Mouse (Mus musculus) G1E (cell line): ENCODE results near the gene Slc15a1. TPM values are rescaled to one million over a fixed set of nuclear protein-coding genes. Genes with fewer than 3 reads are reported as not detected.
"Not testable (repeated sequence)": the region's sequence is repeated elsewhere in the genome, so short reads cannot be mapped to it uniquely, and the experiment has no call there.

Experiments used
- ATAC-seq: 2 replicates; pipeline ENCODE4 v1.8.0; 2016; ENCODE audit warnings: mild to moderate bottlenecking; ENCODE audit not compliant: insufficient number of reproducible peaks, poor library complexity, low FRiP score, severe bottlenecking; ENCODE audit errors: extremely low read depth
- DNase-seq: peaks from one replicate; pipeline ENCODE4 v3.0.0; 2012; ENCODE audit warnings: low spot score
- H3K27me3 ChIP-seq: 2 replicates; pipeline ENCODE4 v1.6.1; 2012; ENCODE audit warnings: mild to moderate bottlenecking, low read length, inconsistent platforms; ENCODE audit not compliant: insufficient read depth
- H3K36me3 ChIP-seq: replicated peaks from 2 replicates; pipeline ENCODE3; 2012; ENCODE audit warnings: mild to moderate bottlenecking, inconsistent platforms
- H3K4me1 ChIP-seq: 2 replicates; pipeline ENCODE4 v1.6.1; 2012; ENCODE audit warnings: low read depth, low read length, inconsistent platforms, mixed read lengths; ENCODE audit not compliant: insufficient read depth
- H3K4me3 ChIP-seq: 2 replicates; pipeline ENCODE4 v1.5.1; 2012; ENCODE audit warnings: low read depth, mild to moderate bottlenecking, inconsistent platforms, low read length, moderate library complexity, mixed read lengths
- H3K9me3 ChIP-seq: replicated peaks from 2 replicates; pipeline ENCODE4 v1.6.1; 2012; ENCODE audit warnings: inconsistent platforms
- CTCF ChIP-seq: IDR thresholded peaks from 2 replicates; pipeline ENCODE4 v1.5.1; 2012; ENCODE audit warnings: low read depth, low read length, inconsistent platforms, mixed read lengths
- GATA1 ChIP-seq: IDR thresholded peaks from 2 replicates; pipeline ENCODE4 v1.6.1; 2012; ENCODE audit warnings: borderline replicate concordance, low read length, inconsistent platforms, mixed read lengths
- GATA2 ChIP-seq: IDR thresholded peaks from 2 replicates; pipeline ENCODE4 v1.6.1; 2012; ENCODE audit warnings: low read depth, low read length, inconsistent platforms, borderline replicate concordance
- POLR2AphosphoS5 ChIP-seq: IDR thresholded peaks from 2 replicates; pipeline ENCODE4 v1.6.1; 2012; ENCODE audit warnings: low read depth, low read length, inconsistent platforms; ENCODE audit not compliant: insufficient replicate concordance
- TAL1 ChIP-seq: conservative IDR thresholded peaks from 2 replicates; pipeline ENCODE4 v1.6.1; 2012; ENCODE audit warnings: low read depth, low read length, inconsistent platforms, mixed read lengths
- polyA plus RNA-seq: library from polyadenylated mRNA; stranded (reverse); fragments of >175 nt; gene quantifications from 2 replicates; pipeline ENCODE4 v1.2.3, GENCODE M21; 2012
- total RNA-seq, 2 experiments: library from RNA; stranded (forward) in 1 of 2; stranded (reverse) in 1 of 2; fragments of 200-1000 nt in 1 of 2; fragments of >200 nt in 1 of 2; fragmentation: Nextera tagmentation in 1 of 2; gene quantifications; 2 replicates each; pipeline ENCODE4 v1.2.3; 2014 to 2017

Slc15a1 gene
- total and polyA plus RNA-seq, 3 experiments: 0.05 TPM; not detected in 2

GRCm38 (mm10) chr14:121414635-121415241 lies 90.3 kb downstream of the Slc15a1 start:
- DNase-seq: no peak
- Histone ChIP-seq H3K4me1 (no peaks in the 10 kb centered on the region; the same call in 1 of the 2 replicates), H3K36me3 (no peaks in the 10 kb centered on the region), H3K27me3 (peaks cover 13% of the 10 kb centered on the region), H3K9me3 (no peaks in the 10 kb centered on the region), H3K4me3 (no peak overlapping the region)
- no peak for ATAC-seq
- TF ChIP-seq POLR2AphosphoS5 (no peak), TAL1 (no peak), GATA1 (no peak), GATA2 (no peak), CTCF (no peak)

- H3K4me1 ChIP-seq, H3K4me3 ChIP-seq, H3K9me3 ChIP-seq, H3K36me3 ChIP-seq, ATAC-seq, DNase-seq: not testable (repeated sequence)
- H3K27me3 ChIP-seq: peaks cover 13% of the 10 kb centered on the region
Measured at GRCm38 (mm10) chr14:121413726-121414125, 91.3 kb downstream of the Slc15a1 start.

Other genes with a start within 250 kb of the Slc15a1 start
- 156 and 158 TPM in 2 replicates for gene Stk24, start 125.2 kb downstream of the Slc15a1 start, total RNA-seq (2014; fragmentation: Nextera tagmentation)
- 83.2 and 92.9 TPM in 2 replicates for gene Stk24, start 125.2 kb downstream of the Slc15a1 start, total RNA-seq (2017)
- 90.5 and 96.2 TPM in 2 replicates for gene Stk24, start 125.2 kb downstream of the Slc15a1 start, polyA plus RNA-seq